Mouse (Mus musculus) right cerebral cortex, adult 2 months (tissue): Measurements from ENCODE around the gene Hbp1.

Experiments used
- DNase-seq, 2 experiments: peaks; one replicate each; pipeline ENCODE4 v3.0.0; 2021 to 2022; ENCODE audit warnings: low spot score in 2 of 2

The Hbp1 gene

DNA sequence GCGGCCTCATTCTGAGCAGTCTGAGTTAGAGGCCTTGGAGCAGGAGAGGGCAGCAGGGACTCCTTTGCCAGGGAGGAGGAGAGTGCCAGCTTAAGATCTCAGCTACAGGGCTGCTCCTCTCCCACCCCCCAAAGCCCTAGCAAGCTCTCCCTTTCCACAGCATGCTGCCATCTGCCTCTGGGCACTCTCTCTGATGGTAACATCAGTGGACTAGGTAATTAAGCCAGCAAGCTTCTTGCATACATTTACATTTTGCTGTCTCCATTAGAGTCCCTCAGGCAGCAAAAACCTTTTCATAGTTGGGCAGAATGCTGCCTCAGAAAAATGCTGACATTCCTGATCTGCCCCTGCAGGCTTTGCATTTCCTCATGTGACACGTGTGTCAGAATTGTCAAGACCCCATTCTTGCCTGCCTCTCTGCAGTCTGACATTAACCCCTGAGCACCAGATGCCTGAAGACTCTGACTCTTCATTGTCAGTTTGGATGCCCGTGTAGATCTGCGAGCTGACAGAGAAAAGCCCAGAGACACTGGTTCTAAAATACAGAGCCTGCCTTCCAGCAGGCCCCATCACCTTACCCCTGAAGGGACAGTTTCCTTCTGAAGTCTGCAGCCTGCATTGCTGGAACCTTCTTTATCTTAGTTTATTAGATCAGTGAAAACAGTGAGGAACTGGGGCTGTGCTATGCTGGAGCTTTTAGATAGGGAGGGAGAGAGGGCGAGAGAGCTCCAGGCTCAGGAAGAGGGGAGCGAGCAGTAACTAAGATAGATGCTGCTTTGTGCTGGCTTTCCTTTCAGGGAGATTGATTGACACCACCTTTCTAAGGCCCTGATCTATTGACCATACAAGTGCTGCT lies 44.4 kb downstream of the Hbp1 start:
- no peak for DNase-seq

DNA sequence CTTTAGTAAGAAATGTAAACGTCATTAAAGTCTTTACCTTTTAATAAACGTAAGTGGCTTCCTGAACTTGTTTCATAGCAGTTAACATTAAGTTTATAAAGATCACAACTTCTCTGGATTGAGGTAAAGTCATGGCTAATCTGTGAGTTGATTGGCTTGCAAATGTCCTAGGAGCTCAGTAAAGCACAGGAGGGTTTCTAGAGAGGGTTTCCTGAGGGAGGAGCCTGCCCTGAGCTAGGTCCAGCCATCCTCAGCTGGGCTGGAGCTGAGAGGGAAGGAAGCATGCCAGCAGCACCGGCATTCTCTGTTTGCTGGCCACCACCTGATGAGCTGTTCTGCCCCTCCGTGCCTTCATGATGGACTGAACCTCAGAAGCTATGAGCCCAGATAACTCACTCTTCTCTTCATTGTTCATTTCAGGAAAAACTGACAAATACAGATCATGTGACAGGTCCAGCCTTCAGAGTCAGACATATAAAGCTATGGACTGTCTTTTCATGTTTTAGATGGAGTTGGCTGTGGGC lies 49.9 kb downstream of the Hbp1 start:
- no peak for DNase-seq

DNA sequence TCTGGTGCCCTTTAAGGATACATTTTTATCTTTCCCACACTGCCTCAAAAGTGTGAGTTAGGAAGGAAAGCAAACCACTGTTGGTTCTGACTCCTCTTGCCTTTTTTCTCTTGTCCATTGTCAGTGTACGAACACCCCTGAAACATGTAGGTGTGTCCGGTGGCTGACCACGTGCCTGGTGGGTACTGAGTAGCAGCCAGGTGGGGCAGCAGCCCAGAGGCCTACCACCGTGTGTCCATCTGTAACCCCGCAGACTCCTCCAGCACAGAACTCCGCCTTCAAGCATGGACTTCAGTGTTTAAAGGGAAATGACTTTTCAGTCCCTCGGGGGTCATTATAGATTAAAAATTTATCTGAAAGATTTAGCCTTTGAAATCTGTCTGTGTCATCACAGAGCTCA lies 52.9 kb downstream of the Hbp1 start:
- no peak for DNase-seq

DNA sequence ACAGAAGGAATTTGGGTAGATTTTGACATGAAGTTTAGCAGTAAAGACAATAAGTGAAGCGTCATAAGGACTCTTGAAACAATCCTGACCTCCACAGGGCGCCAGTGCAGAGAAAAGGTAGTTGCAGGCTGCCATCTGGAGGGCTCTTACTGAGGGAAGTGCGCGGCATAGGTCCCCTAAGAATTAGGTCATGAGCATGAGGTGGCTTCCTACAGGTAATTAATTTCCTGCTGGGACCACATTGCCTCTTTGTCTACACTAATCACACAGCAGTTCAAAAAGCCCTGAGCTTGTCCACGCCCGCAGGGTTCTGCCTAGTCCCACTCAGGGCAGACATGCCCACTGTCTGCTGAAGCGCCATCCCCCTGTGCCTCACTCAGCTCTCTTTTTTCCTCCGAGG lies 53.3 kb downstream of the Hbp1 start:
- DNase-seq = peak in 1 of 2 experiments; percentile 28

DNA sequence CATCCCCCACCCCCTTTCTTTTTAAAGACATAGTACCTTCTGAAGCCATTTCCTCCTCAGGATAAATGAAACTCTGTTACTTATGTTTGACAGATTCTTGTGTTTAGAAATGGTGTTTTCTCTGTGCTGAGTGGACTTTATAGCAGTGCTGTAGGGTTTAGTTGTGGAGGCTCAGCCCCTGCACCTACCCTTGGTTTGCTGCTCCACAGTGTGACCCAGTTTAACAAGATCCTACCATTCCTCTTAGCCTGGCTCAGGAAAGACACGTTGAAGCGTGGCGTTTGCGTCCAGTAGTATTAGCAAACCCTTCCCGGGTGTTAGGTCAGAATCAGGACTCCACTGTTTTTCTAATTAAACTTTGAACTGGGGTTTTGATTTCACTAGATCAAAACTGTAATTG lies 54.0 kb downstream of the Hbp1 start:
- no peak for DNase-seq

DNA sequence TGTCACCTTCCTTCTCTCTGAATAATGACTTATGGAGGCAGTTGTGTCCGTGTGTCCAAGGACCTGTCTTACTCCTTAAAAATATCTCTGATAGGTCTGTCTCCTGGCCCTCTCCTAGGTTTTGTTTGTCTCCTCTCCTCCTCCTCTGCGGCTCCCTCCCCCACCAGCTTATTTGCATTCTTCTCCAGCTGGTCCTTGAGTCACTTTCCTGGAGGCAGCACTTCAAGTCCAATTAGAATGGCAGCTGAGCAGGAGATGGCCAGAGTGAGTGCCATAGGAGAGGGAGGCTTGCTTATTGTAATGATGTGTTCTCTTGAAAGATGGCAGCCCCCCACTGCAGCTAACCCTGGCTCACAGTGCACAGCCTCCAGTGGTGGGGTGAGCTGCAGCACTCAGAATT lies 54.4 kb downstream of the Hbp1 start:
- peak; percentile 74 to 77 for DNase-seq

DNA sequence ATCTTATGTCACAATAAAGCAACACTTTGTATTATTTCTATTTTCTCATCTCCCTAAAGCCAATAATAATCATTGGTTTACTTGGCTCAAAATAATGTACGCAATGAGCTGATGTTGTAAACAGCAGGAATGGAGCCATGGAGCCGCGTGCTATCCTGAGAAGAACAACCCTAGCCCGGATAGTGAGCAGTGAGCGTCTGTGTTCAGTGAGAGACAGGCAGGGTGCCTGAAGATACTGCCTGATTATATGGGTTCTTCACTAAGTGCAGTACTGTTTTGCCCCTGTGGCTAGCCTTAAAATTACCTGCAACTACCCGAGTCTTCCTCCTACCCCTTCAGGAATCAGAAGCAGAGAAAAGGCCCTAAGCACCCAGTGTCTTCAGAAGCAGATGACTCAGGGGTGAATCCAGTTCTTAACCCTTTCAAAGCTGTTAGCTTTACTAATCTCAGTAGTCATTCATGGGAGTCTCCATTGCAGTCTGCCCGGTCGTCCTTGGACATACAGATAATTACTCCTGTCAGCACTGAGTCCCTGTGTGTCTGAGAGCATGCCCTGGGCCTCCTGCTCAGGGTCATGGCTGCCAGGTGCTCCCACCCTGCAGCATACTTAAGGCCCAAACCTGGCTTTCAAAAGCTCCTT lies 55.1 kb downstream of the Hbp1 start:
- DNase-seq = no peak

DNA sequence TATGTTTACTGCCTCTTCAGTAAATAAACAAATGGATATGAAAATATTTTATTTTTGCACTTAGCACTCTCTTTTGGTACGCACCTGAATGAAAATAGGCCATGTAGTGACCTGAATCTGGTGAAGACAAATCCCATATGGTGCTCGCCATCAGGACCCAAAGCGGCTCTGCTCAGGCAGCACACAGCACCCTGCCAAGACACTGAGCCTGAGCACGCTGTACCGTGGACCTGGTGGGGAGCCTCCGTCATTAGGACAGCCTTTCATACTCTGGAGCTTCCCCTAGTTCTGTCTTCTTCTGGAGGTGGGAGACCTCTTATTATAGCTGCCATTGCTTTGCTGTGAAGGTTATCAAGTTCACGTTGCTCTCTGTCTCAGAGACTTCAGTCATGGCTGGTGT lies 57.6 kb downstream of the Hbp1 start:
- no peak for DNase-seq

DNA sequence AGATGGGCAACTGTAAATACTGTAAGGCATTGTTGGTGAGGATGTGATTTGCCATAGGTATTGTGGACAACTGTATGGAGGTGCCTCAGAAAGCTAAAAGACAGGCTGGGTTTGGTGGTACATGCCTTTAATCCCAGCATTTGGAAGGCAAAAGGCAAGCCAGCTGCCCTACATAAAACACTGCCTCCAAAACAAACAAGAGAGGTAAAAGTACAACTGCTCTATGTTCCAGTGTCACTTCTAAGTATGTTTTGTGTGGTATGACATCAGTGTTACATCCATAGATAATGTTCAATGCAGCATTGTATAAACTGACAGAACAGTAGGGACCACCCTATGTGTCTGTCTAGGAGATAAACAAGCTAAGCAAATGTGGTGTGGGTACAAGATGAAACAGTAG lies 58.3 kb downstream of the Hbp1 start:
- no peak for DNase-seq

DNA sequence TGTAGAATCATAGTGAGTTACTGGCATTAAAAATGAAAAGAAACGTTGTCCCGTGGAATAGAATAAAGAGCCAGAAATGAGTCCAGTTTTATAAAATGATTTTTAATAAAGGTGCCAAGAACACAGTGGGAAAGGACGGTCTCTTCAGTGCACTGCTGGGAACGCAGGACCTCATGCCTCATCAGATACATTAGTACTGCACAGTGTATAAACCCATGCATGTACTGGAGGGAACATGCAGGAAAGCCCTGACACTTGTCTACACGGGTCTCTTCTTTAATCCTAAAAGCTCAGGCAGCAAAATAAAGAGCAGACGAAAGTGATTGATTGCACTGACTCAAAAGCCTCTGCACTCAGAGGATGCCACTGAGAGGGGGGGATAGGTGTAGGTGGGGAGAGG lies 59.6 kb downstream of the Hbp1 start:
- DNase-seq = no peak

DNA sequence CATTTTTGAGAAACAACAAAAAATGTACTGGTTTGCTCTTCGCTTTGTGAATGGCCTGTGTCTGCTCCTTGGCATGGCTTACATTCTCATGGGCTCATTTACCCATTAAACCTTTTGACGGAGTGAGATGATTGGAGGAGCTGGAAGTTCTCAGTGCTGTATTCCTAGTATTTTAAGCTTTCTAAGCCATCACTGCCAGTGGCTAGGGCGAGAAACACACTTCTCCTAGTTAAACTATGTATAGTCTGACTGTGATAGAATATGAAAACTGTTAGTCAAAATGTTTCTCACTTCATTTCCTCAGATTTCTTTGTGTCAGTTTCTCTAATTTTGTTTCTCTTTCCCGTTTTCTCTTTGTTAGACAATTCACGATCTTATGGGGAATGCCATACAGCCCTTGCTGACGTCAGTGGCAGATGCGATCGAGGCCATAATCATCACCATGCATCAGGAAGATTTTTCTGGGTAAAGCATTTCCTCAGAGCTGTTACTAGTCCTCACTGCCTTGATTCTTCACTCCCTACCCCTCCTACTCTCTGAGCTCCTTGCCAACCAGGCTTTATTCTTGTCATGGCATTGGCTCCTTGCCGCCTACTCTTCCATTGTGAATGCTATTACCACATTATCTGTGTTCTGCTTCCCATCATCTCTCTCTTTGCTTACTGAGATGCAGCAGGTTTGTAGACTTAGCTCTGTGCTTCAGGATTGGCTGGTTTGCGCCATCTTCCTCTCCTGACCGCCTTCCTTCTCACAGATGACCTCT lies 64.3 kb downstream of the Hbp1 start:
- peak; percentile 73 to 81 for DNase-seq

DNA sequence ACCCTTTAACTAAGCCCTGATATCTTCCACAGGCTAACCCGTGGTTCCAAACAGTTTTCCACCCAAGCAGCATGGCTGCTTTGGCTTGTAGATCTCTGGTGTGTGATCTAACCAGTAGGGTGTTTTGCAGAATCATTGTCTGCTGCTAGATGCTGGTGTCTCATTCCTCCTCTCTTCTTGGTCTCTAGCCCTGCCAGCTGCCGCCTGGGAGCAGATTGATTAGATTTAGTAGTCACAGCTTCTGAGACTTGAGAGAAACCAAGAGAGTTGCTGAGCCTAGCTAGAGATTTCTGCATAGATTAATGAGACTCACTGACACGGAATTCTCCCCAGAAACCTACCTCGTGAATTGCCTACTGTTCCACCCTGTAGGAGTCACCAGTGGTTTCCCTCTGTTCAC lies 65.3 kb downstream of the Hbp1 start:
- no peak for DNase-seq

DNA sequence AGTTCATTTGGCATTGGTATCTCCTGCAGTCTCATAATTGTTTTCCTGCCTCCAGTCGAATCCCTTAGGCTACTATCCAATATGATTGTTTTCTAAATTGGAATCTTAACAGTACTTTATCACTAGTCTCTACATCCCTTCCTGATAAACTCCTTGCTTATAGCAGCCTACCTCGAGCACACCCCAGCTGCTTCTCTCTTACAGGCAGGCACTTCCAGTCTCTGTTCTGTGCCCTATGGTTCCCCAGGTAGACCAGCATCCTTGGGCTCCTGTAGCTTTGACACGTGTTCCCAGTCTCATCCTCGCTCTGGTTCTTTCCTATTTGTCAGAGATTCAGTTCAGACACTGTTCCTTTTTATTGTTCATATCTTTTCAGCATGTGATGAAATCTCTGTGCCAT lies 66.0 kb downstream of the Hbp1 start:
- no peak for DNase-seq

DNA sequence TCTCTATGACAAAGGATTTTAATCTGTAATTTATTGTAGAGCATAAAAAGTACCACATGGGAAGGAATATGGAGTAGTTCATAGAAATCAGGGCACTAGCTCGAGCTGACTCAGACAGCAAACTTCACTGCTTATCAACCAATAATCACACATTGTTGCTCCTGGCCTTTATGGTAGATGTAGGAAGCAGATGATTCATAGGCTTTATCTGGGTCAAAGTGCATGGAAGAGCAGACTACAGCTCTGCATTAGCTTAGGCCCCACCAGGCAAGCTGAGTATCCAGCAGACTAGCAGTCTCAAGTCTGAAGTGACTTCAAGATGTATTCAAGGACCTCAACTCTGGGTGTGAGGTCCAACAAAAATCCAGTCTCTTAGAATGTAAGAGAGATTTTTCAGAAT lies 67.6 kb downstream of the Hbp1 start:
- no peak for DNase-seq

DNA sequence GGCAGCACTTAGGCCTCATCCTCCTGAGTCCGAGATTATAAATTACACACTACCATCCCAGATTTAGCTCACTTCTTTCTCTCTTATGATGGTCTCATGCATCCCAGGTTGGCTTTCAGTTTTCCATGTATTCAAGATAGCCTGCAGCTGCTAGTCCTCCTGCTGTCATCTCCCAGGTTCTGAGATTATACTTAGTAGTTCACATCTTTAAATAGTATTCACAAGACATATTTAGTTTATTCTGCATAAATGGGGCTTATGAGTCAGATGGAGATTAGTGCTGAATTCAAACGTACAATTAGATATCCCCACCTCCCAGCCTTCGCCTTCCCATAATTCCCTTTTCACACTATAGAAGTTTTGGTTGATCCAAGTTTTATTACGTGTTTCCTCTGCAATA lies 73.6 kb downstream of the Hbp1 start:
- DNase-seq = no peak
